Mouse (Mus musculus) heart, adult 2 months (tissue): ENCODE measurements at regions not wholly inside any gene's neighbourhood (a gene's known extent, or its start where the extent isn't known, plus 50 kb on each side); places are given as distances from the start of the nearest gene placed in this dataset.

Source experiments
- DNase-seq, 2 experiments: peaks; one replicate each; pipeline ENCODE4 v3.0.0; 2021
- H3K27ac ChIP-seq: fragments of 200-600 bp; 2 replicates; pipeline ENCODE4 v1.8.1; 2022
- H3K27me3 ChIP-seq: fragments of 200-500 bp; 2 replicates; pipeline ENCODE4 v1.6.1; 2012; ENCODE audit warnings: mild to moderate bottlenecking, low read length, inconsistent platforms, mixed read lengths; ENCODE audit not compliant: control insufficient read depth, insufficient read depth
- H3K36me3 ChIP-seq: fragments of 200-500 bp; 2 replicates; pipeline ENCODE4 v1.6.1; 2012; ENCODE audit warnings: low read length, inconsistent platforms; ENCODE audit not compliant: control insufficient read depth, insufficient read depth
- H3K4me1 ChIP-seq: fragments of 200-500 bp; 2 replicates; pipeline ENCODE4 v1.6.1; 2011; ENCODE audit warnings: low read length; ENCODE audit not compliant: control insufficient read depth, insufficient read depth
- H3K4me3 ChIP-seq: fragments of 200-600 bp; 2 replicates; pipeline ENCODE4 v1.8.1; 2022
- H3K79me2 ChIP-seq: fragments of 200-500 bp; replicated peaks from 2 replicates; pipeline ENCODE4 v1.6.1; 2012; ENCODE audit warnings: mild to moderate bottlenecking, inconsistent platforms, low read length, moderate library complexity, mixed read lengths; ENCODE audit not compliant: control insufficient read depth, insufficient read depth
- H3K9ac ChIP-seq: fragments of 200-500 bp; 2 replicates; pipeline ENCODE4 v1.6.1; 2012; ENCODE audit warnings: low read depth, mild to moderate bottlenecking, control low read depth, inconsistent platforms, low read length, mixed read lengths
- CTCF ChIP-seq: fragments of 200-600 bp; IDR thresholded peaks from 2 replicates; pipeline ENCODE4 v1.8.1; 2022; ENCODE audit warnings: antibody characterized with exemption, mild to moderate bottlenecking, moderate library complexity
- EP300 ChIP-seq: fragments of 200-500 bp; IDR thresholded peaks from 2 replicates; pipeline ENCODE4 v1.6.1; 2011; ENCODE audit warnings: low read depth, low read length, control low read depth; ENCODE audit not compliant: insufficient read depth
- POLR2A ChIP-seq: fragments of 200-500 bp; IDR thresholded peaks from 2 replicates; pipeline ENCODE4 v1.6.1; 2011; ENCODE audit warnings: mild to moderate bottlenecking, low read depth, low read length, control low read depth; ENCODE audit not compliant: insufficient read depth
- WGBS: fragments of 180-500 bp; shearing (Covaris S2); methylation state at CpG from one replicate; pipeline ENCODE4 v1.1.7; 2018; 5-methylcytosine and 5-hydroxymethylcytosine counted together
- intact Hi-C: fragments of 180-260 bp; cut with DNase I; formaldehyde crosslinking; loops from one replicate; pipeline ENCODE4 v1.15.1; 2025

- 66% methylated on average over 3 of the region's 3 CpGs for WGBS
- H3K9ac ChIP-seq = no peak overlapping the region
- H3K27ac ChIP-seq = no peak overlapping the region
- intact Hi-C loops = no loop called here
- H3K36me3 ChIP-seq = no peaks in the 10 kb centered on the region
- H3K4me3 ChIP-seq = no peak overlapping the region
- DNase-seq = no peak
- no peaks in the 10 kb centered on the region for H3K27me3 ChIP-seq
- no peaks in the 10 kb centered on the region for H3K79me2 ChIP-seq
- no peaks in the 10 kb centered on the region for H3K4me1 ChIP-seq
- TF ChIP-seq POLR2A (no peak), EP300 (no peak), CTCF (no peak)
These were observed 75.7 kb upstream of the Mbnl1 start for GRCm38 (mm10) chr3:60396971-60397370.

GRCm38 (mm10) chr3:60398796-60399195, 73.8 kb upstream of the Mbnl1 start:
- Histone ChIP-seq H3K4me1 (peaks cover 1% of the 10 kb centered on the region; the same call in 1 of the 2 replicates), H3K27ac (no peak overlapping the region), H3K79me2 (no peaks in the 10 kb centered on the region), H3K4me3 (no peak overlapping the region), H3K36me3 (no peaks in the 10 kb centered on the region), H3K9ac (no peak overlapping the region), H3K27me3 (no peaks in the 10 kb centered on the region)
- DNase-seq = no peak
- intact Hi-C loops = no loop called here
- TF ChIP-seq CTCF (no peak), POLR2A (no peak), EP300 (no peak)

- Histone ChIP-seq H3K9ac (no peak overlapping the region), H3K4me3 (no peak overlapping the region), H3K27me3 (no peaks in the 10 kb centered on the region), H3K36me3 (no peaks in the 10 kb centered on the region), H3K4me1 (peaks cover 1% of the 10 kb centered on the region; the same call in 1 of the 2 replicates), H3K27ac (no peak overlapping the region), H3K79me2 (no peaks in the 10 kb centered on the region)
- TF ChIP-seq EP300 (no peak), CTCF (no peak), POLR2A (no peak)
- intact Hi-C loops = no loop called here
- no peak for DNase-seq
- 54% methylated on average over 5 of the region's 5 CpGs for WGBS
These were observed 70.3 kb upstream of the Mbnl1 start for GRCm38 (mm10) chr3:60402251-60402830.

- intact Hi-C loops = loop anchor here (5.0 kb wide), 2 partner anchors 95 to 195 kb away; no protein-coding TSS in a partner anchor
- WGBS = 71% methylated on average over 2 of the region's 2 CpGs
- no peak overlapping the region; the same call in 1 of the 2 replicates for H3K27ac ChIP-seq
These were observed 65.2 kb upstream of the Mbnl1 start for GRCm38 (mm10) chr3:60407426-60407825.

GRCm38 (mm10) chr3:60407906-60408305, 64.7 kb upstream of the Mbnl1 start:
- no peak for DNase-seq
- no peaks in the 10 kb centered on the region for H3K79me2 ChIP-seq
- H3K27me3 ChIP-seq = no peaks in the 10 kb centered on the region
- intact Hi-C loops = loop anchor here (5.0 kb wide), 2 partner anchors 94 to 194 kb away; no protein-coding TSS in a partner anchor
- H3K27ac ChIP-seq = peak overlapping the region; percentile 93
- 69% methylated on average over 1 of the region's 1 CpGs for WGBS
- no peak for TF ChIP-seq CTCF
- TF ChIP-seq POLR2A = no peak
- no peak for TF ChIP-seq EP300
- peaks cover 6% of the 10 kb centered on the region for H3K4me1 ChIP-seq
- H3K36me3 ChIP-seq = peaks cover 3% of the 10 kb centered on the region; the same call in 1 of the 2 replicates
- no peak overlapping the region for H3K9ac ChIP-seq
- no peak overlapping the region for H3K4me3 ChIP-seq

More at GRCm38 (mm10) chr3:60407426-60407825, 65.2 kb upstream of the Mbnl1 start:
- H3K36me3 ChIP-seq = peaks cover 3% of the 10 kb centered on the region; the same call in 1 of the 2 replicates
- TF ChIP-seq EP300 = no peak
- TF ChIP-seq POLR2A = no peak
- no peak for TF ChIP-seq CTCF
- H3K79me2 ChIP-seq = no peaks in the 10 kb centered on the region
- DNase-seq = no peak
- H3K27me3 ChIP-seq = no peaks in the 10 kb centered on the region
- peaks cover 6% of the 10 kb centered on the region for H3K4me1 ChIP-seq
- no peak overlapping the region for H3K4me3 ChIP-seq
- H3K9ac ChIP-seq = no peak overlapping the region

- H3K36me3 ChIP-seq = peaks cover 3% of the 10 kb centered on the region; the same call in 1 of the 2 replicates
- H3K79me2 ChIP-seq = no peaks in the 10 kb centered on the region
- TF ChIP-seq EP300 (0 out of 2 replicates have a peak, but pooled peaks have one; percentile 25), POLR2A (0 out of 2 replicates have a peak, but pooled peaks have one; percentile 15), CTCF (no peak)
- peaks cover 6% of the 10 kb centered on the region for H3K4me1 ChIP-seq
- H3K27me3 ChIP-seq = no peaks in the 10 kb centered on the region
- peak overlapping the region; percentile 79 for H3K9ac ChIP-seq
- H3K27ac ChIP-seq = peak overlapping the region; percentile 93
- intact Hi-C loops = loop anchor here (5.0 kb wide), 2 partner anchors 94 to 194 kb away; no protein-coding TSS in a partner anchor
- peak overlapping the region; percentile 56 for H3K4me3 ChIP-seq
- WGBS = under 1% methylated on average over 7 of the region's 7 CpGs
- peak; percentile 54 to 63 for DNase-seq
These were observed 63.9 kb upstream of the Mbnl1 start for GRCm38 (mm10) chr3:60408553-60409282.
